Mouse (Mus musculus): Measurements from ENCODE around the gene Stpg3. TPM values are rescaled to one million over a fixed set of nuclear protein-coding genes. Genes with fewer than 3 reads are reported as not detected.

The Stpg3 gene
- polyA plus RNA-seq, 1 experiment from 2014 or later, result not detected

- DNase-seq (ENCODE audit: low spot score), result no peak
- peaks cover 78% of the 10 kb centered on the region for H3K36me3 ChIP-seq (replicated peaks; ENCODE audit: control insufficient read depth, insufficient read depth)
- ATAC-seq (ENCODE audit: low FRiP score), result no peak
- no peak overlapping the region for H3K4me2 ChIP-seq (replicated peaks)
- H3K27ac ChIP-seq, result no peak overlapping the region
- H3K27me3 ChIP-seq (ENCODE audit: control insufficient read depth, insufficient read depth, low read length), result peaks cover 12% of the 10 kb centered on the region
- 100% methylated on average over 2 of the region's 2 CpGs for WGBS
- H3K9ac ChIP-seq, result no peak overlapping the region
- H3K4me1 ChIP-seq (replicated peaks; ENCODE audit: control insufficient read depth, insufficient read depth, low read length), result no peaks in the 10 kb centered on the region
- H3K4me3 ChIP-seq (replicated peaks; ENCODE audit: low read length), result no peak overlapping the region
- no peaks in the 10 kb centered on the region for H3K9me3 ChIP-seq (ENCODE audit: control insufficient read depth, low read length)
These were observed 13.8 kb downstream of the Stpg3 start for GRCm38 (mm10) chr2:25200631-25201030.

GRCm38 (mm10) chr2:25197946-25198345, 16.5 kb downstream of the Stpg3 start:
- peaks cover 51% of the 10 kb centered on the region for H3K36me3 ChIP-seq (replicated peaks; ENCODE audit: control insufficient read depth, insufficient read depth)
- H3K4me2 ChIP-seq (replicated peaks), result no peak overlapping the region
- no peaks in the 10 kb centered on the region for H3K4me1 ChIP-seq (replicated peaks; ENCODE audit: control insufficient read depth, insufficient read depth, low read length)
- H3K9me3 ChIP-seq (ENCODE audit: control insufficient read depth, low read length), result no peaks in the 10 kb centered on the region
- H3K27ac ChIP-seq, result no peak overlapping the region
- H3K4me3 ChIP-seq (replicated peaks; ENCODE audit: low read length), result no peak overlapping the region
- ATAC-seq (ENCODE audit: low FRiP score) (no peak), DNase-seq (ENCODE audit: low spot score) (no peak)
- H3K9ac ChIP-seq, result no peak overlapping the region
- peaks cover 25% of the 10 kb centered on the region for H3K27me3 ChIP-seq (ENCODE audit: control insufficient read depth, insufficient read depth, low read length)

GRCm38 (mm10) chr2:25197191-25197590, 17.2 kb downstream of the Stpg3 start:
- ATAC-seq (ENCODE audit: low FRiP score), result no peak
- DNase-seq (ENCODE audit: low spot score), result no peak
- Histone ChIP-seq H3K27ac (no peak overlapping the region), H3K4me1 (replicated peaks; ENCODE audit: control insufficient read depth, insufficient read depth, low read length) (no peaks in the 10 kb centered on the region), H3K9me3 (ENCODE audit: control insufficient read depth, low read length) (no peaks in the 10 kb centered on the region), H3K4me2 (replicated peaks) (0 out of 2 replicates have a peak overlapping the region, but pooled peaks have one; percentile 4), H3K4me3 (replicated peaks; ENCODE audit: low read length) (no peak overlapping the region), H3K27me3 (ENCODE audit: control insufficient read depth, insufficient read depth, low read length) (peaks cover 25% of the 10 kb centered on the region), H3K9ac (no peak overlapping the region), H3K36me3 (replicated peaks; ENCODE audit: control insufficient read depth, insufficient read depth) (peaks cover 43% of the 10 kb centered on the region)
- 30% methylated on average over 2 of the region's 2 CpGs for WGBS

- no peak within 1 kb of the TSS for H3K9ac ChIP-seq
- H3K4me1 ChIP-seq (replicated peaks; ENCODE audit: control insufficient read depth, insufficient read depth, low read length), result no peaks in the 10 kb centered on the region
- DNase-seq (ENCODE audit: low spot score), result no peak
- 18% methylated on average over 8 of the region's 8 CpGs for WGBS
- H3K27ac ChIP-seq, result no peak within 1 kb of the TSS
- H3K36me3 ChIP-seq (replicated peaks; ENCODE audit: control insufficient read depth, insufficient read depth), result peaks cover 35% of the 10 kb centered on the region
- ATAC-seq (ENCODE audit: low FRiP score), result no peak
- no peaks in the 10 kb centered on the region for H3K9me3 ChIP-seq (ENCODE audit: control insufficient read depth, low read length)
- no peak within 1 kb of the TSS; the same call in 1 of the 2 replicates for H3K4me3 ChIP-seq (replicated peaks; ENCODE audit: low read length)
- peak within 1 kb of the TSS; percentile 25 for H3K4me2 ChIP-seq (replicated peaks)
- H3K27me3 ChIP-seq (ENCODE audit: control insufficient read depth, insufficient read depth, low read length), result peaks cover 25% of the 10 kb centered on the region
These were observed 18.1 kb downstream of the Stpg3 start, which contains the start of gene Tor4a for GRCm38 (mm10) chr2:25196172-25196954. Gene Tor4a, minus strand, starts transcription at chr2:25196886.

- peak overlapping the region; percentile 25 for H3K4me2 ChIP-seq (replicated peaks)
- H3K9ac ChIP-seq, result no peak overlapping the region
- ATAC-seq (ENCODE audit: low FRiP score) (no peak), DNase-seq (ENCODE audit: low spot score) (no peak)
- H3K27me3 ChIP-seq (ENCODE audit: control insufficient read depth, insufficient read depth, low read length), result peaks cover 25% of the 10 kb centered on the region
- no peaks in the 10 kb centered on the region for H3K9me3 ChIP-seq (ENCODE audit: control insufficient read depth, low read length)
- no peaks in the 10 kb centered on the region for H3K4me1 ChIP-seq (replicated peaks; ENCODE audit: control insufficient read depth, insufficient read depth, low read length)
- WGBS, result 22% methylated on average over 55 of the region's 55 CpGs
- no peak overlapping the region for H3K27ac ChIP-seq
- no peak overlapping the region; the same call in 1 of the 2 replicates for H3K4me3 ChIP-seq (replicated peaks; ENCODE audit: low read length)
- peaks cover 26% of the 10 kb centered on the region for H3K36me3 ChIP-seq (replicated peaks; ENCODE audit: control insufficient read depth, insufficient read depth)
These were observed 19.0 kb downstream of the Stpg3 start for GRCm38 (mm10) chr2:25195211-25196156.

GRCm38 (mm10) chr2:25194486-25195171, 19.8 kb downstream of the Stpg3 start:
- DNase-seq (ENCODE audit: low spot score), result no peak
- Histone ChIP-seq H3K9me3 (ENCODE audit: control insufficient read depth, low read length) (no peaks in the 10 kb centered on the region), H3K27ac (no peak overlapping the region), H3K27me3 (ENCODE audit: control insufficient read depth, insufficient read depth, low read length) (peaks cover 25% of the 10 kb centered on the region), H3K4me1 (replicated peaks; ENCODE audit: control insufficient read depth, insufficient read depth, low read length) (no peaks in the 10 kb centered on the region), H3K9ac (no peak overlapping the region), H3K4me3 (replicated peaks; ENCODE audit: low read length) (no peak overlapping the region), H3K36me3 (replicated peaks; ENCODE audit: control insufficient read depth, insufficient read depth) (peaks cover 18% of the 10 kb centered on the region), H3K4me2 (replicated peaks) (no peak overlapping the region)
- ATAC-seq (ENCODE audit: low FRiP score), result no peak
- WGBS, result 81% methylated on average over 17 of the region's 17 CpGs

GRCm38 (mm10) chr2:25194006-25194405, 20.4 kb downstream of the Stpg3 start:
- Histone ChIP-seq H3K4me2 (replicated peaks) (no peak overlapping the region), H3K27me3 (ENCODE audit: control insufficient read depth, insufficient read depth, low read length) (peaks cover 25% of the 10 kb centered on the region), H3K9me3 (ENCODE audit: control insufficient read depth, low read length) (no peaks in the 10 kb centered on the region), H3K27ac (no peak overlapping the region), H3K9ac (no peak overlapping the region), H3K36me3 (replicated peaks; ENCODE audit: control insufficient read depth, insufficient read depth) (peaks cover 11% of the 10 kb centered on the region), H3K4me3 (replicated peaks; ENCODE audit: low read length) (no peak overlapping the region), H3K4me1 (replicated peaks; ENCODE audit: control insufficient read depth, insufficient read depth, low read length) (no peaks in the 10 kb centered on the region)
- DNase-seq (ENCODE audit: low spot score) (no peak), ATAC-seq (ENCODE audit: low FRiP score) (0 out of 2 replicates have a peak, but pooled peaks have one; percentile 18)
- 78% methylated on average over 5 of the region's 5 CpGs for whole genome bisulfite sequencing

GRCm38 (mm10) chr2:25193330-25193770, 21.1 kb downstream of the Stpg3 start:
- ATAC-seq (ENCODE audit: low FRiP score), result peak; percentile 76

More at GRCm38 (mm10) chr2:25193330-25193770, 21.1 kb downstream of the Stpg3 start:
- Histone ChIP-seq H3K4me2 (replicated peaks) (no peak overlapping the region), H3K27me3 (ENCODE audit: control insufficient read depth, insufficient read depth, low read length) (peaks cover 25% of the 10 kb centered on the region), H3K9me3 (ENCODE audit: control insufficient read depth, low read length) (no peaks in the 10 kb centered on the region), H3K36me3 (replicated peaks; ENCODE audit: control insufficient read depth, insufficient read depth) (peaks cover 5% of the 10 kb centered on the region; the same call in 1 of the 2 replicates), H3K4me3 (replicated peaks; ENCODE audit: low read length) (no peak overlapping the region), H3K27ac (no peak overlapping the region), H3K9ac (no peak overlapping the region), H3K4me1 (replicated peaks; ENCODE audit: control insufficient read depth, insufficient read depth, low read length) (no peaks in the 10 kb centered on the region)
- peak; percentile 90 for DNase-seq (ENCODE audit: low spot score)
- whole genome bisulfite sequencing, result 2% methylated on average over 6 of the region's 6 CpGs
